Mouse (Mus musculus): Measurements from ENCODE around the gene Chgb. TPM values are rescaled to one million over a fixed set of nuclear protein-coding genes. Genes with fewer than 3 reads are reported as not detected.

Gene Chgb
- total RNA-seq, 2 experiments from 2014 or later = not detected

DNA sequence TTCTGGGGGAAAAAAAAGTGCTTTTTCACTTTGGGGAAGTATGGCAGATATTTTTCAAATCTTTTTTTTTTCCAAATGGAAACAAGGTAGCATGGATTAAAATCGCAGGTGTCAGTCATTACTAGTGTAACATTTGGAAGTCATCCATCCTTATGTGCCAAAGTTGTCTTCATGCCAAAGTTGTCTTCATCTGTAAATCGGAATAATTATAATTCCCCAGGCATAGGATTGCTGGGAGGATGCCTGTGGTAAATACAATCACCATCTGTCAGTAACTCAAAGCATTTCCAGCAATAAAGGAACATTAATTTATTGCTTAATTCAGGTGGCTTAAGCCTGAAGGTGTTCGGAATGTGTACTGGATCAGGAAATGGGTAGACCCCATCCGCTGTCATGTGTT lies 60.0 kb downstream of the Chgb start:
- ATAC-seq (ENCODE audit: poor library complexity, severe bottlenecking) = no peak

Other genes starting within 250 kb of the Chgb start
- gene Gpcpd1, start 193.5 kb upstream of the Chgb start, total RNA-seq (2015) = 55.9 and 57.3 TPM in 2 replicates
- 49.6 and 52.2 TPM in 2 replicates for gene Gpcpd1, start 193.5 kb upstream of the Chgb start, total RNA-seq (2017)
- 15.7 and 16.0 TPM in 2 replicates for gene Shld1, start 94.3 kb upstream of the Chgb start, total RNA-seq (2015)
- 5.9 and 12.5 TPM in 2 replicates for gene Shld1, start 94.3 kb upstream of the Chgb start, total RNA-seq (2017)
- 14.8 and 16.8 TPM in 2 replicates for gene Trmt6, start 34.8 kb downstream of the Chgb start, total RNA-seq (2015)
- 14.9 and 15.1 TPM in 2 replicates for gene Trmt6, start 34.8 kb downstream of the Chgb start, total RNA-seq (2017)
- gene Mcm8, start 34.9 kb downstream of the Chgb start, total RNA-seq (2015) = 4.8 and 5.8 TPM in 2 replicates
- 5.1 and 7.0 TPM in 2 replicates for gene Mcm8, start 34.9 kb downstream of the Chgb start, total RNA-seq (2017)
- gene Crls1, start 65.4 kb downstream of the Chgb start, total RNA-seq (2015) = 16.2 and 20.8 TPM in 2 replicates
- 16.2 and 19.1 TPM in 2 replicates for gene Crls1, start 65.4 kb downstream of the Chgb start, total RNA-seq (2017)
- 0.11 and 0.31 TPM in 2 replicates for gene Lrrn4, start 99.6 kb downstream of the Chgb start, total RNA-seq (2015)
- gene Lrrn4, start 99.6 kb downstream of the Chgb start, total RNA-seq (2017) = 0.33 TPM in 1 of 2 replicates, not detected in the other
- not detected in 2 replicates for gene Fermt1, start 164.6 kb downstream of the Chgb start, total RNA-seq (2015)
- not detected in 2 replicates for gene Fermt1, start 164.6 kb downstream of the Chgb start, total RNA-seq (2017)